Mouse (Mus musculus) kidney, postnatal 0 days (tissue): ENCODE measurements around the gene Oosp2. TPM values are rescaled to one million over a fixed set of nuclear protein-coding genes. Genes with fewer than 3 reads are reported as not detected.

Source experiments
- ATAC-seq: fragments of 200-750 bp; cut with Nextera tagmentation; replicated peaks from 2 replicates; pipeline ENCODE4 v1.8.0; 2017; ENCODE audit warnings: low read depth, moderate number of reproducible peaks, moderate TSS enrichment, moderate library complexity; ENCODE audit not compliant: low FRiP score
- DNase-seq: peaks from one replicate; pipeline ENCODE4 v3.0.0-alpha.2; 2016; ENCODE audit warnings: low spot score
- H3K27ac ChIP-seq: fragments of 300-500 bp; sonication (generic); 2 replicates; pipeline ENCODE4 v1.5.1; 2014; ENCODE audit warnings: mild to moderate bottlenecking
- H3K27me3 ChIP-seq: fragments of 300-500 bp; sonication (generic); 2 replicates; pipeline ENCODE4 v1.6.1; 2014; ENCODE audit warnings: low read length, mixed read lengths; ENCODE audit not compliant: insufficient read depth
- H3K36me3 ChIP-seq: fragments of 300-500 bp; sonication (generic); 2 replicates; pipeline ENCODE4 v1.6.1; 2014; ENCODE audit warnings: low read length, mixed read lengths; ENCODE audit not compliant: insufficient read depth
- H3K4me1 ChIP-seq: fragments of 300-500 bp; sonication (generic); replicated peaks from 2 replicates; pipeline ENCODE4 v1.6.1; 2014; ENCODE audit warnings: antibody characterized with exemption, low read length, mixed read lengths; ENCODE audit not compliant: insufficient read depth
- H3K4me2 ChIP-seq: fragments of 300-500 bp; sonication (generic); 2 replicates; pipeline ENCODE4 v1.6.1; 2014; ENCODE audit warnings: mild to moderate bottlenecking, low read length, moderate library complexity, mixed read lengths
- H3K4me3 ChIP-seq: fragments of 300-500 bp; sonication (generic); replicated peaks from 2 replicates; pipeline ENCODE4 v1.5.1; 2014; ENCODE audit warnings: low read depth, low read length
- H3K9ac ChIP-seq: fragments of 300-500 bp; sonication (generic); 2 replicates; pipeline ENCODE4 v1.6.1; 2014; ENCODE audit warnings: low read depth, low read length
- H3K9me3 ChIP-seq: fragments of 300-500 bp; sonication (generic); replicated peaks from 2 replicates; pipeline ENCODE4 v1.6.1; 2016; ENCODE audit warnings: low read length, inconsistent platforms, mixed read lengths
- CTCF ChIP-seq: IDR thresholded peaks from 2 replicates; pipeline ENCODE4 v1.5.1; 2016; ENCODE audit warnings: antibody characterized with exemption, low read depth, mild to moderate bottlenecking, moderate library complexity
- WGBS: fragments of 180-500 bp; shearing (Covaris S2); extraction: QIAGEN DNeasy Blood & Tissue Kit; methylation state at CpG from one replicate; pipeline ENCODE4 v1.1.7; 2014; 5-methylcytosine and 5-hydroxymethylcytosine counted together
- polyA plus RNA-seq: library from polyadenylated mRNA; unstranded; fragments of >200 nt; fragmentation: Nextera tagmentation; extraction: Ambion mirVana; gene quantifications from 2 replicates; pipeline ENCODE4 v1.2.1, GENCODE M21; 2015

Oosp2 gene
- polyA plus RNA-seq, 1 experiment from 2014 or later = not detected

GRCm38 (mm10) chr19:11625231-11625630 lies 35.1 kb downstream of the Oosp2 start:
- ATAC-seq (no peak), DNase-seq (peak; percentile 60)
- H3K36me3 ChIP-seq = no peaks in the 10 kb centered on the region
- H3K4me1 ChIP-seq = no peaks in the 10 kb centered on the region
- H3K9me3 ChIP-seq = no peaks in the 10 kb centered on the region
- H3K27ac ChIP-seq = no peak overlapping the region
- H3K9ac ChIP-seq = no peak overlapping the region
- 37% methylated on average over 5 of the region's 5 CpGs for WGBS
- no peak overlapping the region for H3K4me2 ChIP-seq
- H3K27me3 ChIP-seq = no peaks in the 10 kb centered on the region
- no peak for TF ChIP-seq CTCF
- no peak overlapping the region for H3K4me3 ChIP-seq

GRCm38 (mm10) chr19:11624800-11625199 lies 35.6 kb downstream of the Oosp2 start:
- H3K27me3 ChIP-seq = no peaks in the 10 kb centered on the region
- ATAC-seq = no peak
- no peak for TF ChIP-seq CTCF
- no peak overlapping the region for H3K4me3 ChIP-seq
- H3K9ac ChIP-seq = no peak overlapping the region
- H3K27ac ChIP-seq = no peak overlapping the region
- no peak overlapping the region for H3K4me2 ChIP-seq
- H3K9me3 ChIP-seq = no peaks in the 10 kb centered on the region
- H3K4me1 ChIP-seq = no peaks in the 10 kb centered on the region
- no peaks in the 10 kb centered on the region for H3K36me3 ChIP-seq
- DNase-seq = peak; percentile 32

GRCm38 (mm10) chr19:11623551-11623950 lies 36.8 kb downstream of the Oosp2 start, which contains the start of gene Ms4a2:
Ms4a2 (minus strand) TSS chr19:11623719.
- DNase-seq (peak; percentile 56), ATAC-seq (no peak)
- 48% methylated on average over 2 of the region's 2 CpGs for WGBS
- Histone ChIP-seq H3K9ac (no peak within 1 kb of the TSS), H3K4me2 (no peak within 1 kb of the TSS), H3K4me1 (no peaks in the 10 kb centered on the region), H3K27ac (no peak within 1 kb of the TSS), H3K4me3 (no peak within 1 kb of the TSS), H3K9me3 (no peaks in the 10 kb centered on the region), H3K27me3 (no peaks in the 10 kb centered on the region), H3K36me3 (no peaks in the 10 kb centered on the region)
- TF ChIP-seq CTCF = no peak

- ATAC-seq (no peak), DNase-seq (no peak)
- H3K4me3 ChIP-seq = no peak overlapping the region
- H3K27ac ChIP-seq = no peak overlapping the region
- no peak overlapping the region for H3K4me2 ChIP-seq
- H3K4me1 ChIP-seq = no peaks in the 10 kb centered on the region
- TF ChIP-seq CTCF = no peak
- H3K9ac ChIP-seq = no peak overlapping the region
- no peaks in the 10 kb centered on the region for H3K9me3 ChIP-seq
- H3K36me3 ChIP-seq = no peaks in the 10 kb centered on the region
- no peaks in the 10 kb centered on the region for H3K27me3 ChIP-seq
Observed at GRCm38 (mm10) chr19:11617983-11618382, 42.4 kb downstream of the Oosp2 start.

GRCm38 (mm10) chr19:11614805-11615204 lies 45.6 kb downstream of the Oosp2 start:
- no peak for ATAC-seq

GRCm38 (mm10) chr19:11613776-11614443 lies 46.4 kb downstream of the Oosp2 start:
- Histone ChIP-seq H3K4me1 (no peaks in the 10 kb centered on the region), H3K4me2 (no peak overlapping the region), H3K27ac (no peak overlapping the region), H3K9ac (no peak overlapping the region), H3K9me3 (no peaks in the 10 kb centered on the region), H3K27me3 (no peaks in the 10 kb centered on the region), H3K36me3 (no peaks in the 10 kb centered on the region), H3K4me3 (no peak overlapping the region)
- TF ChIP-seq CTCF = no peak
- DNase-seq (no peak), ATAC-seq (no peak)
- WGBS = 64% methylated on average over 8 of the region's 8 CpGs

More at GRCm38 (mm10) chr19:11614805-11615204, 45.6 kb downstream of the Oosp2 start:
- Histone ChIP-seq H3K9me3 (no peaks in the 10 kb centered on the region), H3K27ac (no peak overlapping the region), H3K36me3 (no peaks in the 10 kb centered on the region), H3K4me1 (no peaks in the 10 kb centered on the region), H3K27me3 (no peaks in the 10 kb centered on the region), H3K4me3 (no peak overlapping the region), H3K4me2 (no peak overlapping the region), H3K9ac (no peak overlapping the region)
- 75% methylated on average over 2 of the region's 2 CpGs for WGBS
- DNase-seq = no peak
- TF ChIP-seq CTCF = no peak

- Histone ChIP-seq H3K4me2 (no peak overlapping the region), H3K9ac (no peak overlapping the region), H3K36me3 (no peaks in the 10 kb centered on the region), H3K9me3 (no peaks in the 10 kb centered on the region), H3K4me1 (no peaks in the 10 kb centered on the region), H3K27me3 (no peaks in the 10 kb centered on the region), H3K4me3 (no peak overlapping the region), H3K27ac (no peak overlapping the region)
- DNase-seq (no peak), ATAC-seq (no peak)
- 100% methylated on average over 1 of the region's 1 CpGs for WGBS
- TF ChIP-seq CTCF = no peak
Observed at GRCm38 (mm10) chr19:11613084-11613483, 47.3 kb downstream of the Oosp2 start.
